Mouse (Mus musculus) forelimb bud, embryonic 11.5 days (tissue): ENCODE measurements around the gene Cyb5d1.

Source experiments
- DNase-seq: peaks from one replicate; pipeline ENCODE4 v3.0.0-alpha.2; 2012; ENCODE audit warnings: low read depth, low spot score

The Cyb5d1 gene

DNA sequence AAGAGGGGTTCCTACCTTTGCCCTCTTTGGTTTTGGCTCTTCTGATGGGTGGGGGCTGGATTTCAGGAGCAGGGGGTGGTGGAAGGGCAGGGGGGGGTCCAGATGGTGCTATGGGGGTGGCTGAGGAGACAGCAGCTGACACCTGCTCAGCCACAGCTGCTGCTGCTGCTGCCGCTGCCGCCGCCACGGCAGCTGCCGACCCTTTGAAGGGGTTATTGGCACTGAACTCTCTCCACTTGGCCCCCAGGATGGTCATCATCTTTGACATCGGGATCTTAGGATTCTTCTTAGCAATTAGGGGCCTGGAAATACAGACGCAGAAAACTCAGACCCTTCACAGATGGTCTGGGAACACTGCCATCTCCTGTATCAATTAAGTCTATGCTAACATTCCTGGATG lies 33.4 kb downstream of the Cyb5d1 start:
- DNase-seq, result no peak

DNA sequence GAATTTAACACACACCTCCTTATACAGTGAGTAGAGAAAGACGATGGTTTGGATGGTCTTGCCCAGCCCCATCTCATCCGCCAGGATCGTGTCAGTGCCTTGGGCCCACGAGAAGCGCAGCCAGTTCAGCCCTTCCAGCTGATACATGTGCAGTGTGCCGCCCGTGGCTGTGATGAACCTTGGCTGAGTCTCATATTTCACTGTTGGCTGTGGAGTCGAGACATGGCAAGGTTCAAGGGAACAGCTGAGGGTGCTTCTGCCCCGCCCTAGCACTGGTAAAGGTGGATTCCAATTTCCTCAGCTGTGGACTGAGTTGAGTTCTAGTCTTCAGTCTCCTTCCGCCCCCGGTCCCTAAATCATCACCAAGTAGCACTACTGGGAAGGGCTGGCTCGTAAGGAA lies 37.7 kb downstream of the Cyb5d1 start:
- no peak for DNase-seq

DNA sequence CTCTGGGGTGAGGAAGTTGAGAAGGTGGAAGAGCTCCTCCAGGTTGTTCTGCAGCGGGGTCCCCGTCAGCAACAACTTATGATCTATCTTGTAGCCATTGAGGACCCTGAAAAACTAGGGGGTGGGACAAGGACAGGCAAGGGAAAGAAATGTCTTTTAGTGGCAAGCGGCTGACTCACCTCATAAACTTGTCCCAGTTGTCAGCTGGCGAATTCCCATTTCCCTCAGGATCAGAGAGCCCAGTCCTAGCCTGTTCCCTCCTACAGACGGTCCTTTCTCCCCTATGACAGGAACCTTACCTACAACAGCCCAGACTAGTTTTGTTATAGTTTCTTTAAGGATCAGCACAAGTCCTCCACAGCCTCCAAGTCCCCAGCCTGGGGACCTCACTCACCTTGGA lies 38.9 kb downstream of the Cyb5d1 start:
- DNase-seq, result no peak

DNA sequence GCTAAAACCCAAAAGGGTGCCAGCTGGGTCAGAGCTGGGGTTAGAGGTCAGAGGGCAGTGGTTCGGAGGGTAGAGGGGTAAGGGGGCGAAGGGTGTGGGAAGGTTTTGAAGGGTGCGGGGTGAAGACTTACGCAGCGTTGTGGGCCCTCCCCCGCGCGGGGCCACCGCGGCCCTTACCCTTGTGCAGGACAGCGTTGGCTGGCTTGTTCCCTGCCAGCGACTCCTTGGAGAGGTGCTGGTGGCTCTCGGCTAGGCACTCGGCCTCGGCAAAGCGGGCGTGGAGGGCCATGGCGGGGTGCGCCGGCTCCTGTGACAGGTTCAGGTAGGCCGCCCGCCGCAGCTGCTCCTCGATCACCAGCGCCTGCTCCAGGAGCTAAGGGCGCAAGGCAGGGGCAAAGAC lies 49.0 kb downstream of the Cyb5d1 start:
- no peak for DNase-seq
